Mouse (Mus musculus) spleen, adult 2 months (tissue): ENCODE measurements around the gene Cep89.

Source experiments
- CTCF ChIP-seq: fragments of 200-500 bp; IDR thresholded peaks from 2 replicates; pipeline ENCODE4 v1.5.1; 2011; ENCODE audit warnings: mild to moderate bottlenecking, inconsistent platforms; ENCODE audit not compliant: insufficient read depth, insufficient read length, insufficient replicate concordance; ENCODE audit errors: extremely low read depth
- POLR2A ChIP-seq: fragments of 200-500 bp; IDR thresholded peaks from 2 replicates; pipeline ENCODE4 v1.6.1; 2011; ENCODE audit warnings: low read depth, low read length, inconsistent platforms

- peak; percentile 24; the same call in 1 of the 2 replicates for TF ChIP-seq POLR2A
- no peak for TF ChIP-seq CTCF
These were observed 19.2 kb downstream of the Cep89 start for GRCm38 (mm10) chr7:35415801-35416653.
